Mouse (Mus musculus) midbrain, embryonic 12.5 days (tissue): Measurements from ENCODE around the gene Treml1. TPM values are rescaled to one million over a fixed set of nuclear protein-coding genes. Genes with fewer than 3 reads are reported as not detected.
"Not testable (repeated sequence)": the region's sequence is repeated elsewhere in the genome, so short reads cannot be mapped to it uniquely, and the experiment has no call there.

Experiments used
- ATAC-seq: fragments of 200-750 bp; cut with Nextera tagmentation; 2 replicates; pipeline ENCODE4 v1.8.0; 2017; ENCODE audit warnings: low read depth, moderate TSS enrichment, moderate library complexity; ENCODE audit not compliant: low FRiP score
- H3K27ac ChIP-seq: fragments of 300-500 bp; sonication (generic); replicated peaks from 2 replicates; pipeline ENCODE4 v1.5.1; 2016; ENCODE audit warnings: mild to moderate bottlenecking
- H3K27me3 ChIP-seq: fragments of 300-500 bp; sonication (generic); 2 replicates; pipeline ENCODE4 v1.6.1; 2016; ENCODE audit warnings: mild to moderate bottlenecking
- H3K36me3 ChIP-seq: fragments of 300-500 bp; sonication (generic); 2 replicates; pipeline ENCODE4 v1.6.1; 2016
- H3K4me1 ChIP-seq: fragments of 300-500 bp; sonication (generic); 2 replicates; pipeline ENCODE4 v1.6.1; 2016
- H3K4me2 ChIP-seq: fragments of 300-500 bp; sonication (generic); replicated peaks from 2 replicates; pipeline ENCODE4 v1.6.1; 2016; ENCODE audit warnings: mild to moderate bottlenecking, moderate library complexity
- H3K4me3 ChIP-seq: fragments of 300-500 bp; sonication (generic); 2 replicates; pipeline ENCODE4 v1.5.1; 2016; ENCODE audit warnings: mild to moderate bottlenecking
- H3K9ac ChIP-seq: fragments of 300-500 bp; sonication (generic); replicated peaks from 2 replicates; pipeline ENCODE4 v1.6.1; 2016; ENCODE audit warnings: mild to moderate bottlenecking, moderate library complexity
- H3K9me3 ChIP-seq: fragments of 300-500 bp; sonication (generic); 2 replicates; pipeline ENCODE4 v1.6.1; 2016; ENCODE audit warnings: mild to moderate bottlenecking
- WGBS: fragments of 180-500 bp; shearing (Covaris S2); methylation state at CpG from one replicate; pipeline ENCODE4 v1.1.7; 2016; 5-methylcytosine and 5-hydroxymethylcytosine counted together
- polyA plus RNA-seq: library from polyadenylated mRNA; unstranded; fragments of >200 nt; fragmentation: Nextera tagmentation; extraction: Ambion mirVana; gene quantifications from 2 replicates; pipeline ENCODE4 v1.2.1, GENCODE M21; 2016

The Treml1 gene
- polyA plus RNA-seq: 1.6 and 2.1 TPM in 2 replicates

DNA sequence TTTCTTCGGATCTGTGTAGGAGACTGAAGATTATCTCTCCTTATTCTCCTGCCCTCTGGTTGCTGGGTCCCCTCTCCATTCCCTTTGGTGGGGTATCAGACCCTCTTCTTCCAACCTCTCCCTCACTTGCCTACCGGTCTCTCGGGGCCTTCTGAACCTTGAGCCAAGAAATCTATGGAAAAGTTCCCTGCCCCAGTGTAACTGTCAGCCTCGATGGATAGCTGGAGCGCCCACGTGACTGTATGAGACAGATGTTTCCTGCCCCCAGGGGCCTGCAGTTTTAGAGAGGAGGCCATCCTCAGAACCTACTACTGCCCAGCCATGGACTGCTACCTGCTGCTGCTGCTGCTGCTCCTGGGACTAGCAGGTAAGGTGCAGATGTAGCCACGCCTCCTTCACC lies at the start of gene Treml1:
Treml1 (plus strand) TSS at position 301 of the 400 bp plus-strand sequence.
- Histone ChIP-seq H3K4me1 (no peaks in the 10 kb centered on the region), H3K27me3 (no peaks in the 10 kb centered on the region), H3K9ac (no peak within 1 kb of the TSS), H3K4me2 (no peak within 1 kb of the TSS), H3K4me3 (no peak within 1 kb of the TSS), H3K9me3 (no peaks in the 10 kb centered on the region), H3K36me3 (no peaks in the 10 kb centered on the region), H3K27ac (no peak within 1 kb of the TSS)
- 85% methylated on average over 7 of the region's 7 CpGs for WGBS
- ATAC-seq: no peak

DNA sequence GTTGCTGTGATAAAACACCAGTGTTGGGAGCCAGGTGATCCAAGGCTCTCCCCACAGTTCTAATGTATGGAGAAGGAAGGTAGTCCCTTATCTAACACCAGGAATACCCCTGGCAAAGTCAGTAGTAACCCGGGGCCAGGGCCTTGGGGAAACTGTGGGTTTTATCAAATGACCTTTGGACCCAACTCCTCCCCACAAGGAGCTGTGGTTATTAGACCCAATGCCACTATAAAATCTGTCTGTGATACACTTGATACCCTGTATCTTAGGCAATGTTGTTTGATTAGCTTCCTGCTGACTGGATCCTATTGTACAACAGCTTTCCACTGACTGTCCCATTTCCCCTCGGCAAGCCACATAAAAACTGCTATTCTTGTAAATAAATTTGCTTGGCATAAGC lies 47.6 kb upstream of the Treml1 start:
- ATAC-seq: no peak
- no peaks in the 10 kb centered on the region for H3K36me3 ChIP-seq
- H3K4me1 ChIP-seq: no peaks in the 10 kb centered on the region
- H3K9me3 ChIP-seq: no peaks in the 10 kb centered on the region
- no peak overlapping the region for H3K4me2 ChIP-seq
- no peaks in the 10 kb centered on the region for H3K27me3 ChIP-seq
- no peak overlapping the region for H3K27ac ChIP-seq
- WGBS: 88% methylated on average over 2 of the region's 2 CpGs
- H3K4me3 ChIP-seq: no peak overlapping the region
- no peak overlapping the region for H3K9ac ChIP-seq

DNA sequence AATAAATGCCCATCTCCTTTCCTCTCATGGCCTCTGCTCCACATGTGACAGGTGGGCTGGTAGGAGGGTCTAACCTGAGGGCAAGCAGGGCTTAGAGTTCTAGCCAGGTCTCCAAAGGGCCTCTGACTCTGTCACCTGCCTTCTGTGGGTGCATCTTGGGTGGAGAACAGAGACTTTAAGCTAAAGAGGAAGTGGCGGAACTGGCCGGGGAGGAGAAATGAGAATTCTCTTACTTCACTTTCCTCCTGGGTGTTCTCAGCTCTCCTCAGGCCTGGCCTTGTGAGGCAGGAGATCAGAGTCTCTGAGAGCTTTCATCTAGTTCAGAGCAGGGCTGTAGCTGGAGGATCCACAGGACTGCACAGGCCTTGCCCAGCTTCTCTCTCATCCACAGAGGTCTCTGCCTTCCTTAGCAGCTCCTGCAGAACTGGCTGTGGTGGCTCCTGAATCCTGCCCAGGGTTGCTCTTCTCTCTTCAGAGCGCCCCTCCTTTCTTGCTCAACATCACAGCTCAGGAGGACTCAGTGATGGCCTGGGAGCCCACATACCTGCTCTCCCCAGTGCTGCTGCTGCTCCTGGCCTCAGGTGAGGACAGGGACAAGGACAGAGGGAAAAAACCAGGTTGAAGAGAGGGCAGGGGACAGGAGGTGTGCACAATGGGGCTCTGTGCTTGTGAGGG lies 43.7 kb upstream of the Treml1 start, which contains the start of gene B430306N03Rik:
B430306N03Rik (plus strand) TSS at position 237 of the 675 bp plus-strand sequence.
- not testable (repeated sequence) for ATAC-seq, H3K4me1 ChIP-seq, H3K36me3 ChIP-seq, H3K9ac ChIP-seq, H3K4me3 ChIP-seq, H3K27ac ChIP-seq, H3K4me2 ChIP-seq, H3K9me3 ChIP-seq, H3K27me3 ChIP-seq
- WGBS: 81% methylated on average over 3 of the region's 3 CpGs

DNA sequence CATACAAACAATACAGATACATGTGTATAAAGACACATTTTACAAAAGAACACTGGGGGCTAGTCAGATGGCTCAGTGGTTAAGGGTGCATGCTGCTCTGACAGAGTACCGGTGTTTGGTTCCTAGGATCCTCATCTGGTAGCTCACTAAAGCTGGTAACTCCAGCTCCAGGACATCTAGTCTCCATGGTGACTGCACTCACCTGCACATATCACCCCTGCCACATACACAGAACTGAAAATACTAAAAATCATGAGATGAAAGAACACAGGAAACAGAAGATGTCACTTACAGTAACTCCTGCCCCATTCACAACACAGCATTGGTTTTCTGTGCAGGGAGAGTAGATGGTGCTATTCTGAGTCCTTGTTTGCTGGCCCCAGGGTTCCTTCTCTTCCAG lies 41.0 kb upstream of the Treml1 start:
- Histone ChIP-seq H3K27me3 (no peaks in the 10 kb centered on the region), H3K4me1 (no peaks in the 10 kb centered on the region), H3K4me3 (no peak overlapping the region), H3K36me3 (no peaks in the 10 kb centered on the region), H3K9me3 (no peaks in the 10 kb centered on the region), H3K27ac (no peak overlapping the region), H3K4me2 (no peak overlapping the region), H3K9ac (no peak overlapping the region)
- no peak for ATAC-seq
- 92% methylated on average over 1 of the region's 1 CpGs for WGBS

DNA sequence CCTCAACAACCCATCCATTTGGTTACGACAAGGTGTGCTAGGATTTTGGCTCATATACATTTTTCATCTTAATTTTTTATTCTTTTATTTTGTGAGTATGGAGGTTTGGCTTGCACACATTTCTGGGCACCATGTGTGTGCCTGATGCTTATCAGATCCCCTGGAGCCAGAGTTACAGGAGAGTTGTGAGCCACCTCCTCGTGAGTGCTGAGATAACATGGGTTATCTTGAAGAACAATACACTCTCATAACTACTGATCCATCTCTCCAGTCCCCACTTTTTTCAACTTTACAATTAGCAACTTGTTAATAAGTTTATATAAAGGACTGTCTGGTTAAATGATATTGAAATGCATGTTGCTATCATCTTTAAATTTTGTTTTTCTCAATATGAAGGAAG lies 38.4 kb upstream of the Treml1 start:
- no peak for ATAC-seq
- no peak overlapping the region for H3K4me2 ChIP-seq
- WGBS: 71% methylated on average over 2 of the region's 2 CpGs
- H3K36me3 ChIP-seq: no peaks in the 10 kb centered on the region
- H3K9me3 ChIP-seq: no peaks in the 10 kb centered on the region
- H3K27me3 ChIP-seq: no peaks in the 10 kb centered on the region
- H3K27ac ChIP-seq: no peak overlapping the region
- no peak overlapping the region for H3K4me3 ChIP-seq
- no peak overlapping the region for H3K9ac ChIP-seq
- H3K4me1 ChIP-seq: no peaks in the 10 kb centered on the region

DNA sequence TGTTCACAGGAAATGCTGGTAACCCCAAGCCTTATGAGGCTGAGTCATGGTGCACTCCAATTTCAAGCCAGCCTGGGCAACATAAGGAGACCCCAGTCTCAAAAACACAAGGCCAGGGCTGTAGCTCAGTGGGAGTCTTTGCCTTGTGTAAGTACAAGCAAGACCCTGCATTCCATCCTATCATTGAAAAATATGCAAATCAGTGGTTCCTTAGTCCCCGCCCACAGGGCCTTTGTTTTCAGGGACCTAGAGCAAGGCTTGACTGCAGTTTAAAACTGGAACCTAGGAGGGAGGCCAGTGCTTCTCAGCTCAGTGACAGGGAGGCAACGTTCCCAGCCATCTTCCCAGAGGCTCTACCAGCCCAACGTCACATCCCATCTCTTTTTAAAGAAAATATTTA lies 36.5 kb upstream of the Treml1 start:
- Histone ChIP-seq H3K36me3 (no peaks in the 10 kb centered on the region), H3K27ac (no peak overlapping the region), H3K4me1 (no peaks in the 10 kb centered on the region), H3K4me2 (no peak overlapping the region), H3K9ac (no peak overlapping the region), H3K27me3 (no peaks in the 10 kb centered on the region), H3K9me3 (no peaks in the 10 kb centered on the region), H3K4me3 (no peak overlapping the region)
- WGBS: 67% methylated on average over 3 of the region's 3 CpGs
- ATAC-seq: no peak

DNA sequence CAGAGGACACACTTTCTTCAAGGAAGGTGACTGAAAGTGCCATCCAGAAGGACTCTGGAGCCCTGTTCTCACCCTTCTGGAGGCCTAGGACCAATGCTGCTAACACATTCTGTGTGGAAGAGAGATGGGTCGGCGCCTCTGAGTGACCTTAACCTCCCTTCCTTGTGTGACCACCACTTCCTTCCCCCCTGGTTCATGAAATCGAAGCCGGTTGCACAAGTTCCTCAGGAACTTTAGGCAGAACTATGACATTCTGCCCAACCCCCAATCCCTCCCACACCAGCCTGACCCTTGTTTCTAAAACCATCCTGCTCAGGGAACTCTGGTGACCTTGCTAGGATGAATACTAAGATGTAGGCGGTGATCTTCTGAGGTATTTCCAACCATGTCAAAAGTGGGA lies 35.5 kb upstream of the Treml1 start:
- Histone ChIP-seq H3K27me3 (no peaks in the 10 kb centered on the region), H3K36me3 (no peaks in the 10 kb centered on the region), H3K4me3 (no peak overlapping the region), H3K27ac (no peak overlapping the region), H3K4me2 (no peak overlapping the region), H3K9me3 (no peaks in the 10 kb centered on the region), H3K4me1 (no peaks in the 10 kb centered on the region), H3K9ac (no peak overlapping the region)
- 91% methylated on average over 5 of the region's 5 CpGs for WGBS
- ATAC-seq: no peak

DNA sequence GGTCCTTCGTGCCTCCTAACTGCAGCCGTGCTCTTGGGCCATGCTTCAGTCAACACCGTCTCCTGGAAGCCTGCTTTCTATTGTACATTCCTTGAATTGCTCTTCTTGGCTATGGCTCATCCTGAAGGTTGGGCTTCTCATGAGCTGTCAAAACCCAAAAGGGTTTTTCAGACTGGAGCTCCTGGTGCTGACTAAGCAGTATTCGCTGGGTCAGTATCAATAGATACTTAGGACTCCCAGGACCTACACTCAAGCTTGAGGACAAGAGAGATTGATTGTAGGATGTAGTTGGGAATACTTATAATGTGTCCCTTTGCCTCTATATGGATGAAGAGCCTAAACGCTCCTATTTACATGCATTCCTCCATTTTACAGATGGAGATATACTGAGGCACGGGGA lies 34.6 kb upstream of the Treml1 start:
- Histone ChIP-seq H3K27ac (no peak overlapping the region), H3K4me1 (no peaks in the 10 kb centered on the region), H3K27me3 (no peaks in the 10 kb centered on the region), H3K9ac (no peak overlapping the region), H3K9me3 (no peaks in the 10 kb centered on the region), H3K4me2 (no peak overlapping the region), H3K36me3 (no peaks in the 10 kb centered on the region), H3K4me3 (no peak overlapping the region)
- WGBS: 94% methylated on average over 6 of the region's 6 CpGs
- no peak for ATAC-seq

DNA sequence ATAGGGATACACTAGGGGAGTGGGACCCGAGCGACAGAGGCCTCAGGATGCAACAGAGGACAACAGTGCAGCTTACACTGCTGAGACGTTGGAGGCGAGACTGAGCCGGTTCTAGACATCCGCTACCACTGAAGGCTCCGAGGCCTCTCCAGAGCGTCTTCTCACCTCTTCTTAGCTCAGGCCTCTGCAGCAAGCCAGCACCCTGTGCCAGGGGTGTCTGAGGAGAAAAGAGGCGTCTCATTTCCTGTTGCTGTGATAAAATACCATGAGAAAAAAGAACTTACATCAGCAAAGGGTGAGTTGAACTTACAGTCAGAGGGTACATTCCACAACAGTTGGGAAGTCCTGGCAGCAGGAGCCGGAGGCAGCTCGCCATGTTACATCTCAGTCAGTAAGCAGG lies 34.1 kb upstream of the Treml1 start:
- Histone ChIP-seq H3K27me3 (no peaks in the 10 kb centered on the region), H3K4me1 (no peaks in the 10 kb centered on the region), H3K9me3 (no peaks in the 10 kb centered on the region), H3K36me3 (no peaks in the 10 kb centered on the region), H3K4me3 (no peak overlapping the region), H3K27ac (no peak overlapping the region), H3K9ac (no peak overlapping the region), H3K4me2 (no peak overlapping the region)
- ATAC-seq: no peak
- WGBS: 86% methylated on average over 11 of the region's 11 CpGs

DNA sequence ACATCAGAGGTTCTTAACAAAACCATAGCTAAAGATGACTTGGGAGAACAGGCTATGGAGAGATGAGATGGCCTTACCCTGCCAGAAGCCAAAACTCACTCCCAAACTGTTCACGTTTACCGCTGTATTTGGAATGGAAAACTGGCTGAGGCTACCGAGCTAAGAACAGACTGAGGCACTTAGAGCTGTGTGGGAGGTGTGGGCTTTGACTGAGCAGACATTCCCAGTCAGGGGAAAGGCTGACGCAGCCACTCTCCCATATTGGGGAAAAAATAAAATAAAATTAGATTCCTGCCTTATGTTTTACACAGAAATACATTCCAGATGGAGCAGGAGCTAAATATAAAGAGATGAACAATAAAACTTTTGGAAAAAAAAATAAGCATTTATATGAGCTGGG lies 33.1 kb upstream of the Treml1 start:
- no peaks in the 10 kb centered on the region for H3K36me3 ChIP-seq
- no peaks in the 10 kb centered on the region for H3K27me3 ChIP-seq
- no peak overlapping the region for H3K4me3 ChIP-seq
- H3K4me1 ChIP-seq: no peaks in the 10 kb centered on the region
- H3K4me2 ChIP-seq: no peak overlapping the region
- WGBS: 81% methylated on average over 4 of the region's 4 CpGs
- no peak for ATAC-seq
- H3K27ac ChIP-seq: no peak overlapping the region
- no peaks in the 10 kb centered on the region for H3K9me3 ChIP-seq
- H3K9ac ChIP-seq: no peak overlapping the region

DNA sequence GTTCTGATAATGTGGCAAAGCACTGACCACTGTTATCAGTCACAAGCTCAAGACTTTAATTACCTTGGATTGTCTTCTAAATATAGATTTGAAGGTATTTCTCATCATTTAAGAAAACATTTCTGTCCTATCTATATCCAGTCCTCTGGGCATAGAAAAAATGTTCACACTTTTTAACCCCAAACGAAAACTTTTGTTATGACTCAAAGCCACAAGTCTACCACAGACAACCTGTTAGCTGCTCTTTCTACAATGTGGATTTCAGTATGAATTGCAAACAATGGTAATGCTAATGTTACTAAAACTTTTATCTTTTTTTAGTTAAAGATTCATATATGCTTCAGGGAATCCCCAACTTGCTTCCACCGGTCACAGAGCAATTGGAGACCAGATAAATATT lies 27.2 kb upstream of the Treml1 start:
- Histone ChIP-seq H3K4me2 (no peak overlapping the region), H3K4me1 (no peaks in the 10 kb centered on the region), H3K9me3 (no peaks in the 10 kb centered on the region), H3K27ac (no peak overlapping the region), H3K9ac (no peak overlapping the region), H3K36me3 (no peaks in the 10 kb centered on the region), H3K4me3 (no peak overlapping the region), H3K27me3 (no peaks in the 10 kb centered on the region)
- no peak for ATAC-seq
- WGBS: 91% methylated on average over 2 of the region's 2 CpGs

DNA sequence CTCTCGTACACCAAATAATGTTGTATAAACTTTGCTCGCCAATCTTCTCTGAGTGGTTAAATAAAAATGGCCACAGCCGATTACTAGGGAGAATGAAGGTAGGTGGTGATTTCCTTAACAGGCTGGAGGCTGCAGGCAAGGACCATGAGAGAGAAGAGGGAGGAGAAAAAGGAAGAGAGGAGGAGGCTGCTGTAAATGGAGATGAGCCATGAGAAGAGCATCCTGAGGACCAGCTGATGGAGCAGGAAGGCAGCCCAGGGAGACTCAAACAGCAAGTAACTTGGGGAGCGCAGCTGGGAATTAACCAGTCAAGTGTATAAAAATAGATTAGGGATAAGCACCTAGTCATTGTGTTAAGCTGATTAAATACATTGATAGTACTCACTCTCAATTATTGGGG lies 25.5 kb upstream of the Treml1 start:
- Histone ChIP-seq H3K36me3 (no peaks in the 10 kb centered on the region), H3K4me2 (no peak overlapping the region), H3K27ac (no peak overlapping the region), H3K27me3 (no peaks in the 10 kb centered on the region), H3K4me3 (no peak overlapping the region), H3K4me1 (no peaks in the 10 kb centered on the region), H3K9ac (no peak overlapping the region), H3K9me3 (no peaks in the 10 kb centered on the region)
- WGBS: 81% methylated on average over 4 of the region's 4 CpGs
- ATAC-seq: no peak

DNA sequence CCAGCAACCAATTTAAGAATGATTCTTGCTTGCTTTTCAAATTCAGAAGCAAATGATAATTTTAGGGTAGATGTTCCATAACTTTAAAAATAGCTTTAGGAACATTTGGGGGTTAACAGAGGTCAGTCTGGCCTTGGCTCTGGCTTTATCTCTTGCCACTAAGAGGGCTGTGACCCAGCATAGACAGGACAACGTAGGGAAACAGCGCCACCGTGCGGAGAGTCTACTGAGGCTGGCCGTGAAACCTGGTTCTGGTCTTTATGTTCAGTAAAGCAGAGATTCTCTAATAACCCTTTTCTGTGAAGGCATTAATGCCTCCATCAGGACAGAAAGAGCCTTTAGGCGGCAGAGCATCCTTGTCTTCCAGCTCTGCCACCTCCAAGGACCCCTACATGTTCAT lies 22.9 kb upstream of the Treml1 start:
- no peak for ATAC-seq
- 0 out of 2 replicates have a peak, but pooled peaks cover 3% of the 10 kb centered on the region for H3K4me1 ChIP-seq
- H3K9ac ChIP-seq: no peak overlapping the region
- no peaks in the 10 kb centered on the region for H3K9me3 ChIP-seq
- H3K4me2 ChIP-seq: no peak overlapping the region
- H3K36me3 ChIP-seq: no peaks in the 10 kb centered on the region
- no peak overlapping the region for H3K4me3 ChIP-seq
- no peak overlapping the region for H3K27ac ChIP-seq
- H3K27me3 ChIP-seq: no peaks in the 10 kb centered on the region
- under 1% methylated on average over 6 of the region's 6 CpGs for WGBS
